Mouse (Mus musculus) G1E (cell line): ENCODE data around the gene Gpatch8. TPM values are rescaled to one million over a fixed set of nuclear protein-coding genes. Genes with fewer than 3 reads are reported as not detected.

Source experiments
- ATAC-seq: 2 replicates; pipeline ENCODE4 v1.8.0; 2016; ENCODE audit warnings: mild to moderate bottlenecking; ENCODE audit not compliant: insufficient number of reproducible peaks, poor library complexity, low FRiP score, severe bottlenecking; ENCODE audit errors: extremely low read depth
- DNase-seq: peaks from one replicate; pipeline ENCODE4 v3.0.0; 2012; ENCODE audit warnings: low spot score
- H3K27me3 ChIP-seq: 2 replicates; pipeline ENCODE4 v1.6.1; 2012; ENCODE audit warnings: mild to moderate bottlenecking, low read length, inconsistent platforms; ENCODE audit not compliant: insufficient read depth
- H3K36me3 ChIP-seq: replicated peaks from 2 replicates; pipeline ENCODE3; 2012; ENCODE audit warnings: mild to moderate bottlenecking, inconsistent platforms
- H3K4me1 ChIP-seq: 2 replicates; pipeline ENCODE4 v1.6.1; 2012; ENCODE audit warnings: low read depth, low read length, inconsistent platforms, mixed read lengths; ENCODE audit not compliant: insufficient read depth
- H3K4me3 ChIP-seq: 2 replicates; pipeline ENCODE4 v1.5.1; 2012; ENCODE audit warnings: low read depth, mild to moderate bottlenecking, inconsistent platforms, low read length, moderate library complexity, mixed read lengths
- H3K9me3 ChIP-seq: replicated peaks from 2 replicates; pipeline ENCODE4 v1.6.1; 2012; ENCODE audit warnings: inconsistent platforms
- CTCF ChIP-seq: IDR thresholded peaks from 2 replicates; pipeline ENCODE4 v1.5.1; 2012; ENCODE audit warnings: low read depth, low read length, inconsistent platforms, mixed read lengths
- GATA1 ChIP-seq: IDR thresholded peaks from 2 replicates; pipeline ENCODE4 v1.6.1; 2012; ENCODE audit warnings: borderline replicate concordance, low read length, inconsistent platforms, mixed read lengths
- GATA2 ChIP-seq: IDR thresholded peaks from 2 replicates; pipeline ENCODE4 v1.6.1; 2012; ENCODE audit warnings: low read depth, low read length, inconsistent platforms, borderline replicate concordance
- POLR2AphosphoS5 ChIP-seq: IDR thresholded peaks from 2 replicates; pipeline ENCODE4 v1.6.1; 2012; ENCODE audit warnings: low read depth, low read length, inconsistent platforms; ENCODE audit not compliant: insufficient replicate concordance
- TAL1 ChIP-seq: conservative IDR thresholded peaks from 2 replicates; pipeline ENCODE4 v1.6.1; 2012; ENCODE audit warnings: low read depth, low read length, inconsistent platforms, mixed read lengths
- polyA plus RNA-seq: library from polyadenylated mRNA; stranded (reverse); fragments of >175 nt; gene quantifications from 2 replicates; pipeline ENCODE4 v1.2.3, GENCODE M21; 2012
- total RNA-seq, 2 experiments: library from RNA; stranded (forward) in 1 of 2; stranded (reverse) in 1 of 2; fragments of 200-1000 nt in 1 of 2; fragments of >200 nt in 1 of 2; fragmentation: Nextera tagmentation in 1 of 2; gene quantifications; 2 replicates each; pipeline ENCODE4 v1.2.3; 2014 to 2017

The Gpatch8 gene
- total and polyA plus RNA-seq, 3 experiments = 16.1 to 69.2 (median 26.0) TPM

DNA sequence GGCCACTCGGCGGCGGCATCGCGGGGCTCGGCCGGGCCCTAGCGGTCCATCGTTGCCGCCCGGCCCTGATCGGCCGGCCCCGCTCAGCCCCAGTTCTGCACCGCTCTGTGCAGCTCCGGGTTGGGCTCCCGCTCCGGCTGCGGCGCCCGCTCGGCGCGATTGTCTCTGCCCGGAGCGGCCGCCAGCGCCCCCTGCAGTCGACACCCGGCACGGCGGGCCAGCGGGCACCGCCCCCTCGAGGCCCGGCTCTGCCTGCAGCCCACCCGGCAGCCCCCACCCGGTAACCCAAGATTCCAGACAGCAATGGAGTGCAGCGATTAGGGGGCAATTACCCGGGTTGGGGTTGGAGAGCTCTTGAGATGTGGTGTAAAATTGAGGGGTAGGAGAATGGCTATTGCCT lies 108.7 kb downstream of the Gpatch8 start, which contains the start of gene Fam171a2:
Gene Fam171a2 (minus strand): TSS at position 186 of the 400 bp plus-strand sequence.
- H3K27me3 ChIP-seq = peaks cover 82% of the 10 kb centered on the region
- ATAC-seq = no peak
- H3K36me3 ChIP-seq = no peaks in the 10 kb centered on the region
- H3K4me1 ChIP-seq = peaks cover 14% of the 10 kb centered on the region
- H3K4me3 ChIP-seq = peak within 1 kb of the TSS; percentile 57; the same call in 1 of the 2 replicates
- no peak for DNase-seq
- TF ChIP-seq POLR2AphosphoS5 (no peak), TAL1 (no peak), GATA2 (no peak), GATA1 (no peak), CTCF (no peak)
- H3K9me3 ChIP-seq = no peaks in the 10 kb centered on the region

DNA sequence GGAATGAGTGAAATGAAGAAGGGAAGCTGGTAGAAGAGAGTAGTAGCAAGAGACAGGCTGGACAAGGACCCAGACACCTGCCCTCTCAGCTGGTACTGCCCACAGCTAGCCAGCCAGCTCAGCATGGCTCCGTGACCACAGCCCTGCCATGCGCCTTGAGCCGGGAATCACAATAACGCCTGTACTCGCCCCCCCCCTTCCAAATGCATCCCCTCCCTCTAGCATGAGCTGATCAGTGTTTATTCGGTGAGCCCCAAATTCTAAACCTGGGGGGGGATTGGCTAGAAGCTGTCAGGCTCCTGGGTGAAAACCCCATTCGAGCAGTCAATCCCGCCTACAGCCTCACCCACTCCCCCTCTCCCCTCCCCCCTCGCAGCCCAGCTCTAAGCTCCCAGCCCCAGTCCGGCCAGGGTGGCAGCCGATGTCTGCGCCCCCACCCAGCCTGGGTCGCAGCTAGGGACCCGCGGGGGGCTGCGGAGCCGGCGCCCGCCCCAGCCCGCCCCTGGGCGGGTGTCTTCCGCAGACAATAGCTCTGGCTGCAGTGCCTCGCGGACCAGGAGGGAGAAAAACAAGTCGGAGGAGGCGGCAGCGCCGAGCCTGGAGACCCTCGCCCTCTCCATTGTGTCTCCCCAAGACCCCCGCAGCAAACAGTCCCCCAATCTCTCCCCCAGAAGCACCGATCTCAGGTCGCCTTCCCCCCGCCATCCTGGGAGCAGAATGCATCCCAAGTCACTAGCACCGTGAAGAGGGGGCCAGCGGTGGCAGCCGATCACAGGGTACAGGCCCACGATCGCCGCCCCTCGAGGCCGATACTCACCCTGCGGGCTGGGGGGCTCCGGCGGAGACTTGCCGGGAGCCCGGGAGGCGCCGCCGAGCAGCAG lies 109.4 kb downstream of the Gpatch8 start:
- TF ChIP-seq CTCF (no peak), TAL1 (no peak), POLR2AphosphoS5 (no peak), GATA2 (no peak), GATA1 (no peak)
- ATAC-seq (no peak), DNase-seq (no peak)
- peaks cover 14% of the 10 kb centered on the region for H3K4me1 ChIP-seq
- H3K36me3 ChIP-seq = no peaks in the 10 kb centered on the region
- H3K9me3 ChIP-seq = no peaks in the 10 kb centered on the region
- H3K27me3 ChIP-seq = peaks cover 80% of the 10 kb centered on the region
- peak overlapping the region; percentile 57; the same call in 1 of the 2 replicates for H3K4me3 ChIP-seq

DNA sequence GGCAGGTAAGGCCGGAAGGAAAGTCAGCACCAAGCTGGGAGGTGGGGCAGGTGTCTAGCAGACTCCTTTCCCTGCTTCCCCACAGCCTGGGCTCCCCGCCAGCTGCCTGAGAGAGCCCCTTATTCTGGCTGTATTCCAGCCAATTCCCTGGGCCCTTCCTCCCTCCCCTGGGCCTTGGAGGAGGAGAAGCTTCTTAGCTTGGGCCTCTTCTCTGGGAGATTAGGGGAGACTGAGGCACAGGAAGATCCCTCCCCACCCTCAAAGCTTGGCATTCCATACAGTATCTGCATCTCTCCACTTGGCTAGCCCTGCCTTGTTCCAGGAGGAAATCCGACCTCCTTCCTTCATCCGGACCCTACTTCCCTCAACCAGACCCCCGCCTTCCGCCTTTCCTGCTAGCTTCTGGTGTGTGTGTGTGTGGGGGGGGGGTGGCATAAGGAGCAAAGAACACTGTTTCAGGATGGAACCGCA lies 110.3 kb downstream of the Gpatch8 start:
- Histone ChIP-seq H3K27me3 (peaks cover 83% of the 10 kb centered on the region), H3K4me3 (no peak overlapping the region), H3K36me3 (no peaks in the 10 kb centered on the region), H3K9me3 (no peaks in the 10 kb centered on the region), H3K4me1 (peaks cover 14% of the 10 kb centered on the region)
- TF ChIP-seq GATA2 (no peak), CTCF (no peak), POLR2AphosphoS5 (no peak), GATA1 (no peak), TAL1 (no peak)
- ATAC-seq = no peak
- DNase-seq = no peak

- H3K4me3 ChIP-seq = no peak overlapping the region
- TF ChIP-seq POLR2AphosphoS5 (no peak), TAL1 (no peak), CTCF (no peak), GATA2 (no peak), GATA1 (no peak)
- no peak for ATAC-seq
- no peaks in the 10 kb centered on the region for H3K9me3 ChIP-seq
- H3K4me1 ChIP-seq = peaks cover 14% of the 10 kb centered on the region
- DNase-seq = no peak
- H3K36me3 ChIP-seq = no peaks in the 10 kb centered on the region
- peaks cover 82% of the 10 kb centered on the region for H3K27me3 ChIP-seq
Measured at GRCm38 (mm10) chr11:102445264-102445890, 110.8 kb downstream of the Gpatch8 start.

DNA sequence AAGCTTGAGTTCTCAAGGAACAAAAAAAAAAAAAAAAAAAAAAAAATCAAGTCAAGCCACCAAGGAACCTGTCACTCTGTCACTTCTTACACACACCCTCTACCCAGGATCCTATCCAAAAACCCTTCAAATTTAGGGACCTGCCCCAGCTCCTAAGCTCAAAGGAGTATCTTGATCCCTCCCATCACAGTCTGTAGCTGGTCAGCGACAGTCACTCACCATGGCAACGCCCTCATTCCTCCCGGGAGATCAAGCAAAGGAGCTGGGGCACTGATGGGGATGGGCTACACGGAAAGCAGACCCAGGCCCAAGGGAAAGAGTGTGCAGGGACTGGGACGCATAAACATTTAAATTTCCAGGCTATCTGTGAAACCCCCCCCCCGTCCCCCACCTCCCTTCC lies 111.4 kb downstream of the Gpatch8 start:
- H3K4me1 ChIP-seq = peaks cover 14% of the 10 kb centered on the region

GRCm38 (mm10) chr11:102444321-102444720 lies 111.9 kb downstream of the Gpatch8 start:
- H3K4me1 ChIP-seq = peaks cover 14% of the 10 kb centered on the region
- ATAC-seq = no peak
- DNase-seq = no peak
- TF ChIP-seq GATA1 = no peak
- no peak for TF ChIP-seq TAL1
- TF ChIP-seq CTCF = no peak
- peaks cover 83% of the 10 kb centered on the region for H3K27me3 ChIP-seq
- no peaks in the 10 kb centered on the region for H3K9me3 ChIP-seq
- no peaks in the 10 kb centered on the region for H3K36me3 ChIP-seq
- no peak overlapping the region for H3K4me3 ChIP-seq

More for the DNA sequence above, 111.4 kb downstream of the Gpatch8 start:
- no peak for TF ChIP-seq GATA2
- TF ChIP-seq CTCF = no peak
- Histone ChIP-seq H3K4me3 (no peak overlapping the region), H3K9me3 (no peaks in the 10 kb centered on the region), H3K36me3 (no peaks in the 10 kb centered on the region), H3K27me3 (peaks cover 83% of the 10 kb centered on the region)
- no peak for DNase-seq
- no peak for ATAC-seq
